Mouse (Mus musculus): ENCODE measurements at regions not wholly inside any gene's neighbourhood (a gene's known extent, or its start where the extent isn't known, plus 50 kb on each side); places are given as distances from the start of the nearest gene placed in this dataset.

- 75% methylated on average over 3 of the region's 3 CpGs for WGBS
- no peak overlapping the region for H3K27ac ChIP-seq
- no peak overlapping the region for H3K4me2 ChIP-seq (ENCODE audit: low read length)
- no peaks in the 10 kb centered on the region for H3K4me1 ChIP-seq (replicated peaks; ENCODE audit: insufficient read depth, low read length)
- H3K9me3 ChIP-seq (replicated peaks; ENCODE audit: low read length): no peaks in the 10 kb centered on the region
- no peak overlapping the region for H3K9ac ChIP-seq (ENCODE audit: low read depth, low read length)
- no peak for ATAC-seq (replicated peaks; ENCODE audit: low FRiP score, low read depth)
- no peak overlapping the region for H3K4me3 ChIP-seq (replicated peaks; ENCODE audit: low read depth, low read length)
- TF ChIP-seq CTCF (IDR thresholded peaks at IDR 0.05; ENCODE audit: low read depth): no peak
- no peaks in the 10 kb centered on the region for H3K27me3 ChIP-seq (ENCODE audit: insufficient read depth, low read length)
- H3K36me3 ChIP-seq (ENCODE audit: insufficient read depth, low read length): no peaks in the 10 kb centered on the region
- no peak for DNase-seq (ENCODE audit: low spot score)
Measured at GRCm38 (mm10) chr9:34380008-34380407, 105.7 kb upstream of the Kirrel3 start.

DNA sequence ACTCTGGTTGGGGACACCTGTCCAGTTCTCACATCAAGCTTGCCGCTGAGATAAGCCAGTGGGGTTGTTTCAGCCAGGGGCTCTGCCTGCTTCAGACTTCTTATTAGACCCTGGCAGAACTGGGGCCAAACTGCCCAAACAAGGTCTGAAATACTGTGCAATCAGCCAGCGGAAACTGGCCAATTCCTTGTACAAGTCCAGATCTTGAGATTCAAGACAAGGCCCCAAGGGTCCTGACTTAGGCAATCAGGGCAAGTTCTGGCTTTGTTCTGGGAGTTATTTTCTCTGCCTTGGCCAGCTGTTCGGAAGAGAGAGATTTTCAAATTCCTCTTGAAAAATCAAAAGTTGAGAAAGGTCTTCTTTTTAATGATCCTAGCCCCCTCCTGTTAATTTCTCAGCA, 104.1 kb upstream of the Kirrel3 start:
- no peak for DNase-seq (ENCODE audit: low spot score)
- Histone ChIP-seq H3K4me2 (ENCODE audit: low read length) (no peak overlapping the region), H3K9me3 (replicated peaks; ENCODE audit: low read length) (no peaks in the 10 kb centered on the region), H3K9ac (ENCODE audit: low read depth, low read length) (no peak overlapping the region), H3K4me1 (replicated peaks; ENCODE audit: insufficient read depth, low read length) (no peaks in the 10 kb centered on the region), H3K27me3 (ENCODE audit: insufficient read depth, low read length) (no peaks in the 10 kb centered on the region), H3K4me3 (replicated peaks; ENCODE audit: low read depth, low read length) (no peak overlapping the region), H3K36me3 (ENCODE audit: insufficient read depth, low read length) (no peaks in the 10 kb centered on the region), H3K27ac (no peak overlapping the region)
- 79% methylated on average over 3 of the region's 3 CpGs for WGBS
- no peak for ATAC-seq (replicated peaks; ENCODE audit: low FRiP score, low read depth)
- TF ChIP-seq CTCF (IDR thresholded peaks at IDR 0.05; ENCODE audit: low read depth): no peak

GRCm38 (mm10) chr9:34382208-34382607, 103.5 kb upstream of the Kirrel3 start:
- ATAC-seq (replicated peaks; ENCODE audit: low FRiP score, low read depth) (no peak), DNase-seq (ENCODE audit: low spot score) (no peak)
- Histone ChIP-seq H3K36me3 (ENCODE audit: insufficient read depth, low read length) (no peaks in the 10 kb centered on the region), H3K27me3 (ENCODE audit: insufficient read depth, low read length) (no peaks in the 10 kb centered on the region), H3K4me1 (replicated peaks; ENCODE audit: insufficient read depth, low read length) (no peaks in the 10 kb centered on the region), H3K9me3 (replicated peaks; ENCODE audit: low read length) (no peaks in the 10 kb centered on the region), H3K4me2 (ENCODE audit: low read length) (no peak overlapping the region), H3K9ac (ENCODE audit: low read depth, low read length) (no peak overlapping the region), H3K27ac (no peak overlapping the region), H3K4me3 (replicated peaks; ENCODE audit: low read depth, low read length) (no peak overlapping the region)
- no peak for TF ChIP-seq CTCF (IDR thresholded peaks at IDR 0.05; ENCODE audit: low read depth)
- 47% methylated on average over 1 of the region's 1 CpGs for WGBS

GRCm38 (mm10) chr9:34386071-34386470, 99.6 kb upstream of the Kirrel3 start:
- H3K9me3 ChIP-seq (replicated peaks; ENCODE audit: low read length): no peaks in the 10 kb centered on the region
- H3K36me3 ChIP-seq (ENCODE audit: insufficient read depth, low read length): no peaks in the 10 kb centered on the region
- no peak for TF ChIP-seq CTCF (IDR thresholded peaks at IDR 0.05; ENCODE audit: low read depth)
- no peaks in the 10 kb centered on the region for H3K4me1 ChIP-seq (replicated peaks; ENCODE audit: insufficient read depth, low read length)
- no peak for DNase-seq (ENCODE audit: low spot score)
- H3K4me2 ChIP-seq (ENCODE audit: low read length): no peak overlapping the region
- H3K27me3 ChIP-seq (ENCODE audit: insufficient read depth, low read length): no peaks in the 10 kb centered on the region
- H3K27ac ChIP-seq: no peak overlapping the region
- H3K9ac ChIP-seq (ENCODE audit: low read depth, low read length): no peak overlapping the region
- no peak for ATAC-seq (replicated peaks; ENCODE audit: low FRiP score, low read depth)
- no peak overlapping the region for H3K4me3 ChIP-seq (replicated peaks; ENCODE audit: low read depth, low read length)
- 61% methylated on average over 4 of the region's 4 CpGs for WGBS

- ATAC-seq (replicated peaks; ENCODE audit: low FRiP score, low read depth): no peak
- no peaks in the 10 kb centered on the region for H3K36me3 ChIP-seq (ENCODE audit: insufficient read depth, low read length)
- DNase-seq (ENCODE audit: low spot score): no peak
- no peak overlapping the region for H3K9ac ChIP-seq (ENCODE audit: low read depth, low read length)
- no peak overlapping the region for H3K27ac ChIP-seq
- H3K4me1 ChIP-seq (replicated peaks; ENCODE audit: insufficient read depth, low read length): no peaks in the 10 kb centered on the region
- no peak for TF ChIP-seq CTCF (IDR thresholded peaks at IDR 0.05; ENCODE audit: low read depth)
- 81% methylated on average over 6 of the region's 6 CpGs for WGBS
- no peaks in the 10 kb centered on the region for H3K9me3 ChIP-seq (replicated peaks; ENCODE audit: low read length)
- no peak overlapping the region for H3K4me2 ChIP-seq (ENCODE audit: low read length)
- no peaks in the 10 kb centered on the region for H3K27me3 ChIP-seq (ENCODE audit: insufficient read depth, low read length)
- H3K4me3 ChIP-seq (replicated peaks; ENCODE audit: low read depth, low read length): no peak overlapping the region
Measured at GRCm38 (mm10) chr9:34393042-34393441, 92.7 kb upstream of the Kirrel3 start.

DNA sequence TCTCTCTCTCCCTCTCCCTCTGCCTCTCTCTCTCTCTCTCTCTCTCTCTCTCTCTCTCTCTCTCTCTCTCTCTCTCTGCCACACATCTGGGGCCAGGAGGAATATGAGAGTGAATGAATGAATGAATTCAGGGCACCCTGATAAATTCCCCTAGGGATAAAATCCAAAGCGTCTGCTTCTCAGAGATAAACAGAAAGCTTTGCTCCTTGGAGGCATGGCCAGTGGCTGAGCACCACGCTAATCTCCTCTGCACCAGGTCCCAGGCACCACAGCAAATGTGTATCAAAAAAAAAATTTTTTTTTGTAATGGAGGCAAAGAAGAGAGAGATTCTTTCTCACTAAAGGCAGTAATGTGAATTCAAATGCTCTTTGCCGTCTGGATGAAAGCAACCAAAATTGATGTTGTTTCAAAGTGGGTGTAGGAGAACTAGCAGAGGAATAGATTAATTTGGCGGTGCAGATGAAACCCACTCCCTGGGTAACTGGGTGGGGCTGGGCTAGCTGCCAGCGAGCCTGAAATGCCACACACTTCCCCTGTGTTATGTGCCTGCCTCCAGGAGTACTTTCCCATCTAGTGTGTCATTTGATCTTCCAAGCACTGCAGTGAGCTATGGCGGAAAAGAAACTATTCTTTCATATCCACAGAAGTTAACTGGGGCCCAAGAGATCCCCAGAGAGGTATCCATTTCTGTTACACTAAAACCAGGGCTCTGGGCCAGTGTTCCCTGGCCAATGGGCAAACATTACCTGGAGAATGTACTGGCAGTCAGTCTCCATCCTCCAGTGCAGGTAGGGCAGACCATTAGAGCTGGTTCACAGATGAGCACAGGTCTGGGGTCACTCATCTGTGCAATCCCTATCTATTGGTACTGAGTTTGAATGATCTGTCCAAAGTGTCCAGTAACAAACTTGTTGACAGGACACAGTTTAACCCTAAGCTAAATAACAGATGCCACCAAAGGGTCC, 89.6 kb upstream of the Kirrel3 start:
- ATAC-seq (replicated peaks; ENCODE audit: low FRiP score, low read depth): no peak
- H3K27ac ChIP-seq: no peak overlapping the region
- H3K4me2 ChIP-seq (ENCODE audit: low read length): no peak overlapping the region
- H3K27me3 ChIP-seq (ENCODE audit: insufficient read depth, low read length): no peaks in the 10 kb centered on the region
- H3K9ac ChIP-seq (ENCODE audit: low read depth, low read length): no peak overlapping the region
- H3K9me3 ChIP-seq (replicated peaks; ENCODE audit: low read length): no peaks in the 10 kb centered on the region
- no peaks in the 10 kb centered on the region for H3K4me1 ChIP-seq (replicated peaks; ENCODE audit: insufficient read depth, low read length)
- no peak for TF ChIP-seq CTCF (IDR thresholded peaks at IDR 0.05; ENCODE audit: low read depth)
- H3K36me3 ChIP-seq (ENCODE audit: insufficient read depth, low read length): no peaks in the 10 kb centered on the region
- WGBS: 32% methylated on average over 6 of the region's 6 CpGs
- no peak overlapping the region for H3K4me3 ChIP-seq (replicated peaks; ENCODE audit: low read depth, low read length)
- no peak for DNase-seq (ENCODE audit: low spot score)
